Mouse (Mus musculus) forebrain, postnatal 0 days (tissue): ENCODE data around the gene Rac2. TPM values are rescaled to one million over a fixed set of nuclear protein-coding genes. Genes with fewer than 3 reads are reported as not detected.

ENCODE experiments used
- ATAC-seq: fragments of 200-750 bp; cut with Nextera tagmentation; 2 replicates; pipeline ENCODE4 v1.8.0; 2017; ENCODE audit warnings: mild to moderate bottlenecking, moderate library complexity
- DNase-seq: peaks from one replicate; pipeline ENCODE4 v3.0.0-alpha.2; 2015
- H3K27ac ChIP-seq: fragments of 300-500 bp; sonication (generic); 2 replicates; pipeline ENCODE4 v1.5.1; 2014; ENCODE audit warnings: low read depth, mild to moderate bottlenecking, antibody characterized with exemption, low read length, moderate library complexity, mixed read lengths
- H3K27me3 ChIP-seq: fragments of 300-500 bp; sonication (generic); 2 replicates; pipeline ENCODE4 v1.6.1; 2014; ENCODE audit warnings: mild to moderate bottlenecking, low read length, mixed read lengths; ENCODE audit not compliant: insufficient read depth
- H3K36me3 ChIP-seq: fragments of 300-500 bp; sonication (generic); 2 replicates; pipeline ENCODE4 v1.6.1; 2014; ENCODE audit warnings: mild to moderate bottlenecking, moderate library complexity; ENCODE audit not compliant: insufficient read depth
- H3K4me1 ChIP-seq: fragments of 300-500 bp; sonication (generic); 2 replicates; pipeline ENCODE4 v1.6.1; 2014; ENCODE audit warnings: antibody characterized with exemption; ENCODE audit not compliant: insufficient read depth
- H3K4me2 ChIP-seq: fragments of 300-500 bp; sonication (generic); 2 replicates; pipeline ENCODE4 v1.6.1; 2014; ENCODE audit warnings: low read depth, mild to moderate bottlenecking, moderate library complexity
- H3K4me3 ChIP-seq: fragments of 300-500 bp; sonication (generic); 2 replicates; pipeline ENCODE4 v1.5.1; 2014; ENCODE audit warnings: low read depth, low read length, mixed read lengths
- H3K9ac ChIP-seq: fragments of 300-500 bp; sonication (generic); 2 replicates; pipeline ENCODE4 v1.6.1; 2014; ENCODE audit warnings: mild to moderate bottlenecking
- H3K9me3 ChIP-seq: fragments of 300-500 bp; sonication (generic); 2 replicates; pipeline ENCODE4 v1.6.1; 2016; ENCODE audit warnings: low read length
- CTCF ChIP-seq: sonication (generic); IDR thresholded peaks from 2 replicates; pipeline ENCODE4 v1.5.1; 2016; ENCODE audit warnings: antibody characterized with exemption, control low read depth, low read depth
- WGBS: fragments of 180-500 bp; shearing (Covaris S2); extraction: QIAGEN DNeasy Blood & Tissue Kit; methylation state at CpG from one replicate; pipeline ENCODE4 v1.1.7; 2014; 5-methylcytosine and 5-hydroxymethylcytosine counted together
- polyA plus RNA-seq: library from polyadenylated mRNA; unstranded; fragments of >200 nt; fragmentation: Nextera tagmentation; extraction: Ambion mirVana; gene quantifications from 2 replicates; pipeline ENCODE4 v1.2.1, GENCODE M21; 2015
- total RNA-seq: library from RNA; depleted of rRNA; stranded (reverse); fragments of >200 nt; gene quantifications from 2 replicates; pipeline ENCODE4 v1.2.3, GENCODE M21; 2014

Rac2 gene
- total and polyA plus RNA-seq, 2 experiments from 2014 or later = 1.1 to 6.5 TPM

DNA sequence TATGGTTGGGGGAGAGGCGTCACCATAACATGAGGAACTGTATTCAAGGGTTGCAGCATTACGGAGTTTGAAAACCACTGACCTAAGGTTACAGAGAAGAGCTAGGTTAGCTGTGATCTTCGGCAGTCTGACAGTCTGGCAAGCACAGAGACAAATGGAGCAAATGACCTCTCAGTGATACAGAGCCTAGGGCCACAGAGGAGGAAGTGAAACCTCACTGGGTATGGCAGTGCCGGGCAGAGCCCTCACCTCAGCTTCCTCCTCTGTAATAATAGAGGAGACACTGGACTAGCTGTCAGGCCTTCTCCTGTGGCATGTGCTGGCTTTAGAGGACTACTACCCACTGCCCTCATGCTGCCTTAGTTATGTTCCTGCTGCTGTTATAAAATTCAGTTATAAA lies 16.3 kb upstream of the Rac2 start:
- H3K4me1 ChIP-seq = no peaks in the 10 kb centered on the region; the same call in 1 of the 2 replicates
- no peak overlapping the region for H3K4me3 ChIP-seq
- WGBS = 95% methylated on average over 4 of the region's 4 CpGs
- H3K27ac ChIP-seq = no peak overlapping the region
- H3K27me3 ChIP-seq = no peaks in the 10 kb centered on the region
- no peaks in the 10 kb centered on the region for H3K36me3 ChIP-seq
- H3K9ac ChIP-seq = no peak overlapping the region
- DNase-seq (no peak), ATAC-seq (no peak)
- no peak overlapping the region for H3K4me2 ChIP-seq
- no peaks in the 10 kb centered on the region for H3K9me3 ChIP-seq
- no peak for TF ChIP-seq CTCF

DNA sequence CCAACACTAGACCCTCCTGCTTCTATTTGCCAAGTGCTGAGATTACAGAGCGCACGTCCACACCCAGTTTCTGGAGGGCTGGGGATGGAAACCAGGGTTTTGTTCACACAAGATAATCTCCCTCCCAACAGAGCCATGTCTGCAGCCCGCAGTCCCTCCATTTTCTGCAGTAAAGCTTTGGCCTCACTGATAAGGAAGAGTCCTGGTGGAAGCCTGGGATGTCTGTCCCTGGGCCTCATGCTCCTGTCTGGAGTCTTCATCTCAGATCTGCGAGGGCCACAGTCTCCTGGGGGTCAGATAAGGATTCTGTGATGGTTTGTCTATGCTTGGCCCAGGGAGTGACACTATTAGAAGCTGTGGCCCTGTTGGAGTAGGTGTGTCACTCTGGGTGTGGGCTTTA lies 15.5 kb upstream of the Rac2 start:
- Histone ChIP-seq H3K27ac (no peak overlapping the region), H3K9me3 (no peaks in the 10 kb centered on the region), H3K4me2 (no peak overlapping the region), H3K4me3 (no peak overlapping the region), H3K27me3 (no peaks in the 10 kb centered on the region), H3K9ac (no peak overlapping the region), H3K4me1 (no peaks in the 10 kb centered on the region; the same call in 1 of the 2 replicates), H3K36me3 (no peaks in the 10 kb centered on the region)
- no peak for DNase-seq
- 88% methylated on average over 4 of the region's 4 CpGs for WGBS
- ATAC-seq = no peak
- TF ChIP-seq CTCF = no peak

DNA sequence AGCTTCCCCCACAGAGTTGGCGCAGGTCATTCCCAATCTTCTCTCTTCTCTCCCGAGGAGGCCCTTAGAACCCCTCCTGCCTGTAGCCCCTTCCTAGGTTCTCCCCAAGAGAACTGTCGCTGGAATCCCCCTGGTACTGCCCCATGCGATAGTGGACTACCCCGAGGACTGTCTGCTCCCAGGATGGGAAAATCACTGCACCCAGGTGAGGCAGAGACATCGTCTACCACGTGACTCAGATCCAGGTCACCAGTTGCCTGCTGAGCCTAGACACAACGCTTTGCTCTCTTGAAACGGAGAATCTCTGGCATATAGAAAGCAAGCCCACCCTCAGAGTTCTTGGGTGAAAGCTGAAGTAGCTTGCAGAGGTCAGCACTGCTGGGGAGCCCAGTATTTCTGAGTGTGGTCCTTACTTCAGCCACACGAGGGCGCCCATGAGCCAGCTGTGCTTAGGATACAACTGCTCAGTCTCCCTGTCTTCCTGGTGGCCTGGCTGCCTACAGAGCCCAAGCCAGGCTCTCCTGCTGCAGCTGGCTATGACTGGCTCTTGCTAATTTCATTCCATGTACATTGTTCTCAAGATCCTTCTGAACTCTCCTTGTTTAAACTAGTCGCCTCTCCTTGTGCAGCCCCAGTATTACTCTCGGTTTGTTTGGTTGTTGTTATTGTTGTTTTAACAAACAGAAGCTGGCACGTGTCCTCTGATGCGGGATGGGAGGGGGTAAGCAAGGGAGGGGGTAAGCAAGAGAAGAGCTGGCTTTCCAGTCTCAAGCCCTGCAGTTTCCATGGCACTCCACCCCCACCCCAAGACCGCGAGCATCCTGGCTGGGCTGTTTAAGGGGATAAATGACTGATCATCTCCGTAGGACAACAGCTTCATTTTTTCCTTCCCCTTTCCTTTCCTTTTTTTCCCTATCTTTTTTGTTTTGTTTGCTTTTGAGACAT lies 14.7 kb upstream of the Rac2 start:
- WGBS = 47% methylated on average over 18 of the region's 18 CpGs
- 0 out of 2 replicates have a peak overlapping the region, but pooled peaks have one; percentile 40 for H3K27ac ChIP-seq
- ATAC-seq = peak; percentile 95

DNA sequence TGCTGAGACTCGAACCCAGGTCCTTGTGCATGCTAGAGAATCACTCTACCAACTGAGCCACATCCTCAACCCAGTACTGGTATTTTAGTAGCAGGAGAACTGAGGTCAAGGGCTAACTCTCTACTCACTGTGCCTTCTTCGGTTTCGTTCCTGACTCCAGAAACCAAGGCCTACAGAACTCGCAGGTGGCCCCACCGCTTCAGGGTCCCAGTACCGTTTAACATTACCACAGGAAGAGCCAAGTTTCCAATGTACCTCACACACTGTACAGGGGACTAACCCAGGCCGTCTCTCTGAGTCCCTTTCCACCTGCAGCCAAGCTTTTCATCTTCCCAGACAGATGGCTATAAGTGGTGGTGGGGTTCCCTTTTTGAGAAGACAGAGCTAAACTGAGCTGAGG lies 12.8 kb upstream of the Rac2 start:
- H3K27ac ChIP-seq = no peak overlapping the region
- WGBS = 90% methylated on average over 7 of the region's 7 CpGs
- ATAC-seq = no peak
- no peak overlapping the region for H3K9ac ChIP-seq
- H3K27me3 ChIP-seq = no peaks in the 10 kb centered on the region
- H3K4me3 ChIP-seq = no peak overlapping the region
- H3K36me3 ChIP-seq = no peaks in the 10 kb centered on the region
- H3K4me2 ChIP-seq = no peak overlapping the region
- no peak for DNase-seq
- TF ChIP-seq CTCF = no peak
- H3K9me3 ChIP-seq = no peaks in the 10 kb centered on the region
- H3K4me1 ChIP-seq = peaks cover 9% of the 10 kb centered on the region

More for the DNA sequence above, 14.7 kb upstream of the Rac2 start:
- Histone ChIP-seq H3K9me3 (no peaks in the 10 kb centered on the region), H3K36me3 (no peaks in the 10 kb centered on the region), H3K27me3 (no peaks in the 10 kb centered on the region), H3K9ac (no peak overlapping the region), H3K4me3 (no peak overlapping the region), H3K4me1 (no peaks in the 10 kb centered on the region; the same call in 1 of the 2 replicates), H3K4me2 (no peak overlapping the region)
- DNase-seq = peak; percentile 90
- peak; percentile 97 for TF ChIP-seq CTCF

DNA sequence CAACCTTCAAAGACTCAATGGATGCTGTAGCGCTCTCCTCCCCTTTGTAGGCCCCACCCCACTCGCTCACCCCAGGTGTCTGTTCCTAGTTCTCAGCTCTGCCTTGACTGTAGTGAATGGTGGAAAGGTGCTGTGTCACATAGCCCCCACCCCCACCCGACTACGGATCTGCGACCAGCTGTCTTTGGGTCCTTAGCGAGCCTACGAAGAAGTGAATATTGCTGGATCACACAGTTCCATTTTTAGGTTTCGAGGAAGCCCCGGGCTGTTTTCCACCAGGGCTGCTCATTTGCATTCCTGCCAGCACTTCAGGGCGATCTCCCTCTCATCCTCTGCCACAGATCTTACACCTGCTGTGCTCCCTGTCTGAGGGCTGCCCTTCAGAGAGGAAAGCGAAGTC lies 10.8 kb upstream of the Rac2 start:
- H3K9ac ChIP-seq = 0 out of 2 replicates have a peak overlapping the region, but pooled peaks have one; percentile 6
- DNase-seq = no peak
- H3K27me3 ChIP-seq = no peaks in the 10 kb centered on the region
- H3K4me3 ChIP-seq = no peak overlapping the region
- no peak for ATAC-seq
- TF ChIP-seq CTCF = no peak
- no peak overlapping the region for H3K4me2 ChIP-seq
- H3K9me3 ChIP-seq = no peaks in the 10 kb centered on the region
- 23% methylated on average over 11 of the region's 11 CpGs for WGBS
- H3K36me3 ChIP-seq = no peaks in the 10 kb centered on the region
- H3K27ac ChIP-seq = no peak overlapping the region
- H3K4me1 ChIP-seq = peaks cover 15% of the 10 kb centered on the region

DNA sequence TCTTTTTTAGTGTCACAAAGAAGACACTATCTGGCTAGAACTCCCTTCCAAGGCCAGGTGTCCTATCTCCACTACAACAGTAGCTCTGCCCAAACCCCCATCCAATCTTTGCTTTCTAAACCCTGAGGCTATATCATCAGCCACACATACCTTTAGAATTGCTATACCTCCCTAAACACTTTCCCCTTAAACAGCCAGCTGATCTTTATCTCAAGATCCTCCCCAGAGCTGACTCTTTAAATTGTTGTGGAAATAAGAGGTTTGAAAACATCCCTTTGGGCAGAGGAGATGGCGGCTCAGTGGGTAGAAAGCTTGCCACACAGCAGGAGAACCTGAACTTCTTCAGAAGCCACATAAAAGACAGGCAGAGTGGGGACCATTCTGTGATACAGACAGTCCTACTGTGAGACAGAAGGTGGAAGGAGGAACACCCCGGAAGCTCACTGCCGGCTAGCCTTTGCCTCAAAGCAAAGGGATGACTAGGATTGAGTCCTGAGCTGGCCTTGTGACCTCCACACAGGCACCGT lies 3.8 kb upstream of the Rac2 start:
- no peak overlapping the region for H3K4me3 ChIP-seq
- H3K27me3 ChIP-seq = no peaks in the 10 kb centered on the region
- H3K9ac ChIP-seq = no peak overlapping the region
- TF ChIP-seq CTCF = no peak
- peaks cover 15% of the 10 kb centered on the region; the same call in 1 of the 2 replicates for H3K4me1 ChIP-seq
- no peak overlapping the region for H3K4me2 ChIP-seq
- no peak for DNase-seq
- no peak for ATAC-seq
- H3K27ac ChIP-seq = no peak overlapping the region
- WGBS = 69% methylated on average over 4 of the region's 4 CpGs
- no peaks in the 10 kb centered on the region for H3K9me3 ChIP-seq
- no peaks in the 10 kb centered on the region for H3K36me3 ChIP-seq

DNA sequence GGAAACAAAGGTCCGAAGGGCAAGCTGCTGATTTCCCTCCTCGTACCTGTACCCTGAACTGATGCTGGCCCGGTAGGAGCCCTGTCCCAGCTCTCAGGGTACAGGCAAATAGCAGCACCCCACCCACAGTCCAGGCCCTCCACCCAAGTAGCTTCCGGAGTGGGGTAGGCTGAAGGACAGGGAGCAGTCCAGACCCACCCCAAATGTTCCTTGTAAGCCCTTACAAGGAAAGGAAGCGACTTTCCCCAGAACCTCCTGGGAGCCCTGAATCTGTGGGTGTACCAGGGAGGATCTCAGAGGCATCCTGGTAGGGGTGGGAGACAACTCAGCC lies 348 bp downstream of the Rac2 start:
- Histone ChIP-seq H3K9ac (no peak overlapping the region), H3K4me3 (no peak overlapping the region), H3K4me2 (no peak overlapping the region), H3K4me1 (no peaks in the 10 kb centered on the region), H3K27me3 (no peaks in the 10 kb centered on the region), H3K27ac (no peak overlapping the region), H3K36me3 (no peaks in the 10 kb centered on the region), H3K9me3 (no peaks in the 10 kb centered on the region)
- ATAC-seq = no peak
- TF ChIP-seq CTCF = no peak
- WGBS = 91% methylated on average over 5 of the region's 5 CpGs
- DNase-seq = no peak
